In genomic region chr6:35173181-35173580, GRCm38 (mm10) we compare ENCODE assay signal across 25 mouse cellular contexts.
"Had no signal": no experiment of that assay in that cellular context is flagged by ENCODE, and none has a peak within 500 bp of the region (broad histone marks: within the 10 kb centered on the region; RNA-seq: fewer than 3 reads in every experiment).

No protein-coding gene starts in this region.

- H3K4me2 ChIP-seq: heart, embryonic 11.5 days; heart, embryonic 13.5 days; heart, embryonic 15.5 days; hindbrain, embryonic 13.5 days; hindbrain, embryonic 15.5 days; kidney, embryonic 15.5 days; limb, embryonic 13.5 days; limb, embryonic 15.5 days; liver, embryonic 12.5 days had no signal

- H3K9me3 ChIP-seq: heart, embryonic 13.5 days; heart, embryonic 15.5 days; hindbrain, embryonic 13.5 days; hindbrain, embryonic 15.5 days; kidney, embryonic 15.5 days; limb, embryonic 13.5 days; limb, embryonic 15.5 days; liver, embryonic 12.5 days had no signal

- H3K27me3 ChIP-seq: heart, embryonic 13.5 days; heart, embryonic 15.5 days; hindbrain, embryonic 13.5 days; hindbrain, embryonic 15.5 days; kidney, embryonic 15.5 days; limb, embryonic 13.5 days; limb, embryonic 15.5 days; liver, embryonic 12.5 days had no signal

- DNase-seq: gastrocnemius, postnatal 14 days; gastrocnemius, postnatal 36 days; heart, adult 11 months; heart, postnatal 14 days; heart, postnatal 36 days; kidney, adult 11 months; kidney, adult 2 months; kidney, adult 9 months; kidney, postnatal 14 days; kidney, postnatal 36 days; layer of hippocampus, adult 9-11 months; layer of hippocampus, postnatal 36 days; left cerebral cortex, postnatal 4 days had no signal

- H3K4me3 ChIP-seq: heart, embryonic 13.5 days; heart, embryonic 15.5 days; hindbrain, embryonic 13.5 days; hindbrain, embryonic 15.5 days; kidney, embryonic 15.5 days; limb, embryonic 13.5 days; limb, embryonic 15.5 days; liver, embryonic 12.5 days had no signal

- H3K4me1 ChIP-seq: kidney, embryonic 15.5 days; limb, embryonic 13.5 days; limb, embryonic 15.5 days had no signal

- H3K27ac ChIP-seq: heart, embryonic 13.5 days; heart, embryonic 15.5 days; hindbrain, embryonic 13.5 days; hindbrain, embryonic 15.5 days; hindbrain, postnatal 0 days; kidney, embryonic 15.5 days; kidney, postnatal 0 days; limb, embryonic 13.5 days; limb, embryonic 15.5 days; liver, embryonic 12.5 days; liver, embryonic 14.5 days had no signal

- H3K9ac ChIP-seq: heart, embryonic 13.5 days; heart, embryonic 15.5 days; hindbrain, embryonic 13.5 days; hindbrain, embryonic 15.5 days; kidney, embryonic 15.5 days; limb, embryonic 13.5 days; limb, embryonic 15.5 days; liver, embryonic 12.5 days; liver, embryonic 14.5 days had no signal

- H3K36me3 ChIP-seq: heart, embryonic 13.5 days; heart, embryonic 15.5 days; hindbrain, embryonic 13.5 days; hindbrain, embryonic 15.5 days; kidney, embryonic 15.5 days; limb, embryonic 13.5 days; limb, embryonic 15.5 days; liver, embryonic 12.5 days had no signal

- ATAC-seq: hindbrain, postnatal 0 days; liver, embryonic 12.5 days had no signal
